In genomic region chr11:119524545-119524949, GRCm38 (mm10) we compare ENCODE assay signal across 7 mouse cellular contexts. TPM values are rescaled to one million over a fixed set of nuclear protein-coding genes. Genes with fewer than 3 reads are reported as not detected.
DNase-seq lines count a peak whose midpoint lies in the region; ATAC-seq and TF ChIP-seq lines count a peak whose summit lies in the region.

No protein-coding gene starts in this region.

- H3K79me2 ChIP-seq in heart, adult 2 months (replicated peaks; ENCODE audit: control insufficient read depth, insufficient read depth, low read length), result no peaks in the 10 kb centered on the region

- H3K4me1 ChIP-seq in embryonic facial prominence, embryonic 12.5 days, result peaks cover 3% of the 10 kb centered on the region; the same call in 1 of the 2 replicates
- no peaks in the 10 kb centered on the region for H3K4me1 ChIP-seq in heart, adult 2 months (ENCODE audit: control insufficient read depth, insufficient read depth, low read length)

- H3K36me3 ChIP-seq in embryonic facial prominence, embryonic 12.5 days, result no peaks in the 10 kb centered on the region
- H3K36me3 ChIP-seq in heart, adult 2 months (ENCODE audit: control insufficient read depth, insufficient read depth, low read length), result no peaks in the 10 kb centered on the region

- H3K9ac ChIP-seq in embryonic facial prominence, embryonic 12.5 days, result peak overlapping the region; percentile 43; the same call in 1 of the 2 replicates
- H3K9ac ChIP-seq in heart, adult 2 months (ENCODE audit: low read depth, low read length), result peak overlapping the region; percentile 50

- no peaks in the 10 kb centered on the region for H3K9me3 ChIP-seq in embryonic facial prominence, embryonic 12.5 days

- no peak overlapping the region for H3K27ac ChIP-seq in embryonic facial prominence, embryonic 12.5 days
- no peak overlapping the region for H3K27ac ChIP-seq in heart, adult 2 months

- H3K4me2 ChIP-seq in embryonic facial prominence, embryonic 12.5 days (replicated peaks), result peak overlapping the region; percentile 73

- peak; percentile 91 for ATAC-seq in embryonic facial prominence, embryonic 12.5 days (ENCODE audit: insufficient number of reproducible peaks, insufficient read depth, low FRiP score, low TSS enrichment)

- WGBS in embryonic facial prominence, embryonic 12.5 days, result 2% methylated on average over 33 of the region's 33 CpGs
- WGBS in heart, adult 2 months, result 2% methylated on average over 33 of the region's 33 CpGs

- TF ChIP-seq EP300 in heart, adult 2 months (IDR thresholded peaks at IDR 0.05; ENCODE audit: insufficient read depth, low read depth, low read length), result no peak

- no peak for TF ChIP-seq POLR2A in heart, adult 2 months (IDR thresholded peaks at IDR 0.05; ENCODE audit: insufficient read depth, low read depth, low read length)

- 0 out of 2 replicates have a peak, but pooled peaks cover 6% of the 10 kb centered on the region for H3K27me3 ChIP-seq in embryonic facial prominence, embryonic 12.5 days
- no peaks in the 10 kb centered on the region for H3K27me3 ChIP-seq in heart, adult 2 months (ENCODE audit: control insufficient read depth, insufficient read depth, low read length)

- peak overlapping the region; percentile 40 for H3K4me3 ChIP-seq in embryonic facial prominence, embryonic 12.5 days
- peak overlapping the region; percentile 62 for H3K4me3 ChIP-seq in heart, adult 2 months

- no peak for TF ChIP-seq CTCF in heart, adult 2 months (IDR thresholded peaks at IDR 0.05)

- intact Hi-C loops in heart, adult 2 months (cut with DNase I), result no loop called here

- DNase-seq in adrenal gland, postnatal 36 days, result peak; percentile 92 to 94
- DNase-seq in heart, adult 2 months, result peak; percentile 88 to 91
- peak; percentile 80 for DNase-seq in kidney, adult 18-20 months
- DNase-seq in liver, result peak; percentile 91
- peak; percentile 46 to 60 for DNase-seq in monocyte, adult 2 months (ENCODE audit: low read depth in 1 of 2, low spot score in 2 of 2)
- peak; percentile 51 to 85 for DNase-seq in spleen, postnatal 10 days (ENCODE audit: low spot score in 2 of 2)

RNA-seq across cellular contexts. Expression of gene Nptx1, which starts 23.0 kb away (rescaled TPM):
- total RNA-seq in adrenal gland, postnatal 36 days (2021), result 1 to 10 TPM; 2.1 to 8.3 TPM
- polyA plus RNA-seq in embryonic facial prominence, embryonic 12.5 days (2016; fragmentation: Nextera tagmentation; extraction: Ambion mirVana), result 2.0 and 2.4 TPM in 2 replicates
- total RNA-seq in heart, adult 2 months (2021), result under 1 TPM; 0.09 to 0.23 TPM
- 0.12 and 0.16 TPM in 2 replicates for polyA plus RNA-seq in heart, adult 2 months (2012; rRNA removed)

RNA-seq across cellular contexts. Expression of gene Endov, which starts 33.4 kb away (rescaled TPM):
- total RNA-seq in adrenal gland, postnatal 36 days (2021), result 10 to 100 TPM; 16.6 to 17.3 TPM
- polyA plus RNA-seq in embryonic facial prominence, embryonic 12.5 days (2016; fragmentation: Nextera tagmentation; extraction: Ambion mirVana), result 19.1 and 22.4 TPM in 2 replicates
- 1 to 10 TPM; 6.9 to 7.3 TPM for total RNA-seq in heart, adult 2 months (2021)
- 6.9 and 8.3 TPM in 2 replicates for polyA plus RNA-seq in heart, adult 2 months (2012; rRNA removed)
